In genomic region chr17:33439148-33439547, GRCm38 (mm10) we compare ENCODE assay signal across 9 mouse cellular contexts. TPM values are rescaled to one million over a fixed set of nuclear protein-coding genes. Genes with fewer than 3 reads are reported as not detected.
DNase-seq lines count a peak whose midpoint lies in the region; ATAC-seq and TF ChIP-seq lines count a peak whose summit lies in the region.
"Had no signal": no experiment of that assay in that cellular context is flagged by ENCODE, and none has a peak within 500 bp of the region (broad histone marks: within the 10 kb centered on the region; RNA-seq: fewer than 3 reads in every experiment).

No protein-coding gene starts in this region.

- no peaks in the 10 kb centered on the region for H3K4me1 ChIP-seq in forebrain, embryonic 11.5 days (replicated peaks; ENCODE audit: control insufficient read depth, insufficient read depth, low read length)
- H3K4me1 ChIP-seq in forebrain, embryonic 12.5 days: no peaks in the 10 kb centered on the region
- H3K4me1 ChIP-seq in midbrain, embryonic 13.5 days (replicated peaks): no peaks in the 10 kb centered on the region

- no peak overlapping the region for H3K9ac ChIP-seq in forebrain, embryonic 11.5 days (ENCODE audit: low read length)
- H3K9ac ChIP-seq in forebrain, embryonic 12.5 days: no peak overlapping the region
- H3K9ac ChIP-seq in midbrain, embryonic 13.5 days (replicated peaks): no peak overlapping the region

- DNase-seq in forebrain, embryonic 11.5 days (ENCODE audit: low spot score): peak; percentile 75
- peak; percentile 90 for DNase-seq in brain, adult 2 months (ENCODE audit: low read depth, low spot score)
- peak; percentile 8 for DNase-seq in fat pad, adult 2 months (ENCODE audit: extremely low read depth, low read depth, low spot score)
- DNase-seq in left cerebral cortex, adult 2 months (ENCODE audit: extremely low spot score in 1 of 2, low spot score in 2 of 2): peak; percentile 58 to 70
- DNase-seq in spleen, postnatal 4 days (ENCODE audit: low spot score in 2 of 2): peak; percentile 62 to 86

- no peak overlapping the region for H3K27ac ChIP-seq in forebrain, embryonic 11.5 days (ENCODE audit: low read depth, low read length)
- no peak overlapping the region for H3K27ac ChIP-seq in forebrain, embryonic 12.5 days
- H3K27ac ChIP-seq in left cerebral cortex, adult 2 months: no peak overlapping the region
- no peak overlapping the region for H3K27ac ChIP-seq in midbrain, embryonic 13.5 days

- no peaks in the 10 kb centered on the region for H3K9me3 ChIP-seq in forebrain, embryonic 11.5 days (ENCODE audit: control insufficient read depth, low read length)
- H3K9me3 ChIP-seq in forebrain, embryonic 12.5 days: no peaks in the 10 kb centered on the region
- H3K9me3 ChIP-seq in midbrain, embryonic 13.5 days: no peaks in the 10 kb centered on the region

- no peak; the same call in 1 of the 2 replicates for ATAC-seq in forebrain, embryonic 11.5 days (replicated peaks; ENCODE audit: low FRiP score)
- no peak; the same call in 1 of the 2 replicates for ATAC-seq in forebrain, embryonic 12.5 days (ENCODE audit: low FRiP score)
- peak; percentile 72 to 83; a peak in 3 of 4 replicates for ATAC-seq in hematopoietic stem cell, adult 5-6 weeks (replicated peaks in 1 of 2; ENCODE audit: insufficient read depth in 1 of 2, low FRiP score in 2 of 2, low TSS enrichment in 1 of 2, low read depth in 1 of 2, poor library complexity in 2 of 2, severe bottlenecking in 2 of 2)
- peak; percentile 34; the same call in 1 of the 2 replicates for ATAC-seq in midbrain, embryonic 13.5 days

- TF ChIP-seq CTCF in left cerebral cortex, adult 2 months (IDR thresholded peaks at IDR 0.05): peak; percentile 78

- no peak overlapping the region for H3K4me3 ChIP-seq in forebrain, embryonic 11.5 days (ENCODE audit: low read depth, low read length)
- no peak overlapping the region for H3K4me3 ChIP-seq in forebrain, embryonic 12.5 days (replicated peaks)
- H3K4me3 ChIP-seq in left cerebral cortex, adult 2 months: no peak overlapping the region
- H3K4me3 ChIP-seq in midbrain, embryonic 13.5 days (replicated peaks): no peak overlapping the region

- no peak overlapping the region for H3K4me2 ChIP-seq in forebrain, embryonic 11.5 days (ENCODE audit: low read depth, low read length, severe bottlenecking)
- no peak overlapping the region for H3K4me2 ChIP-seq in forebrain, embryonic 12.5 days
- H3K4me2 ChIP-seq in midbrain, embryonic 13.5 days (replicated peaks): no peak overlapping the region

- 80% methylated on average over 1 of the region's 1 CpGs for WGBS in forebrain, embryonic 11.5 days
- 74% methylated on average over 1 of the region's 1 CpGs for WGBS in forebrain, embryonic 12.5 days
- 72% methylated on average over 1 of the region's 1 CpGs for WGBS in midbrain, embryonic 13.5 days

- intact Hi-C loops in left cerebral cortex, adult 2 months (cut with DNase I): loop anchor here (1.0 to 5.0 kb wide), 2 partner anchors 100 to 373 kb away; partner anchors contain the start of gene Kank3

- H3K27me3 ChIP-seq in forebrain, embryonic 11.5 days (ENCODE audit: control insufficient read depth, insufficient read depth, low read length): no peaks in the 10 kb centered on the region
- 0 out of 2 replicates have a peak, but pooled peaks cover 3% of the 10 kb centered on the region for H3K27me3 ChIP-seq in forebrain, embryonic 12.5 days
- no peaks in the 10 kb centered on the region for H3K27me3 ChIP-seq in midbrain, embryonic 13.5 days

- no peaks in the 10 kb centered on the region for H3K36me3 ChIP-seq in forebrain, embryonic 11.5 days (ENCODE audit: control insufficient read depth, insufficient read depth, low read length)
- no peaks in the 10 kb centered on the region for H3K36me3 ChIP-seq in forebrain, embryonic 12.5 days (replicated peaks)
- no peaks in the 10 kb centered on the region for H3K36me3 ChIP-seq in midbrain, embryonic 13.5 days

RNA-seq across cellular contexts. Expression of gene Actl9, which starts 6.5 kb away (rescaled TPM):
- polyA plus RNA-seq in forebrain, embryonic 11.5 days (2014; fragmentation: Nextera tagmentation; extraction: Ambion mirVana): not detected in 2 replicates
- not detected in 2 replicates for polyA plus RNA-seq in forebrain, embryonic 12.5 days (2016; fragmentation: Nextera tagmentation; extraction: Ambion mirVana)
- not detected in 2 replicates for total RNA-seq in hematopoietic stem cell, adult 5-6 weeks (2017)
- total RNA-seq in left cerebral cortex, adult 2 months (2021): not detected
- polyA plus RNA-seq in midbrain, embryonic 13.5 days (2015; fragmentation: Nextera tagmentation; extraction: Ambion mirVana): not detected in 2 replicates
- polyA plus RNA-seq: stomach, embryonic 14.5 days had no signal

RNA-seq across cellular contexts. Expression of gene Zfp101, which starts 44.7 kb away (rescaled TPM):
- polyA plus RNA-seq in forebrain, embryonic 11.5 days (2014; fragmentation: Nextera tagmentation; extraction: Ambion mirVana): 21.6 and 25.0 TPM in 2 replicates
- polyA plus RNA-seq in forebrain, embryonic 12.5 days (2016; fragmentation: Nextera tagmentation; extraction: Ambion mirVana): 20.7 and 25.7 TPM in 2 replicates
- total RNA-seq in hematopoietic stem cell, adult 5-6 weeks (2017): 15.0 and 63.8 TPM in 2 replicates
- total RNA-seq in left cerebral cortex, adult 2 months (2021): 10 to 100 TPM; 13.1 to 15.1 TPM
- 19.5 and 20.5 TPM in 2 replicates for polyA plus RNA-seq in midbrain, embryonic 13.5 days (2015; fragmentation: Nextera tagmentation; extraction: Ambion mirVana)

Comparison
In these comparisons a context has a peak if more than half of its experiments do, and no peak if none do; other contexts are left out.
1. ATAC-seq: peak in hematopoietic stem cell, adult 5-6 weeks (2 of 2) and midbrain, embryonic 13.5 days (single experiment); none in forebrain, embryonic 11.5 days (single experiment) and forebrain, embryonic 12.5 days (single experiment).
2. DNase-seq: peak in every context shown above with its lines; median percentile 90 in brain, adult 2 months; 75 in forebrain, embryonic 11.5 days; 74 in spleen, postnatal 4 days; 64 in left cerebral cortex, adult 2 months; 8 in fat pad, adult 2 months.